Mouse (Mus musculus) G1E (cell line): Measurements from ENCODE around the gene Olfr1366. TPM values are rescaled to one million over a fixed set of nuclear protein-coding genes. Genes with fewer than 3 reads are reported as not detected.
A peak's percentile ranks its signal among the peaks of the same experiment; 100 is the strongest.
"Not testable (repeated sequence)": the region's sequence is repeated elsewhere in the genome, so short reads cannot be mapped to it uniquely, and the experiment has no call there.

ENCODE experiments used
- ATAC-seq: 2 replicates; pipeline ENCODE4 v1.8.0; 2016; ENCODE audit warnings: mild to moderate bottlenecking; ENCODE audit not compliant: insufficient number of reproducible peaks, poor library complexity, low FRiP score, severe bottlenecking; ENCODE audit errors: extremely low read depth
- DNase-seq: peaks from one replicate; pipeline ENCODE4 v3.0.0; 2012; ENCODE audit warnings: low spot score
- H3K27me3 ChIP-seq: 2 replicates; pipeline ENCODE4 v1.6.1; 2012; ENCODE audit warnings: mild to moderate bottlenecking, low read length, inconsistent platforms; ENCODE audit not compliant: insufficient read depth
- H3K36me3 ChIP-seq: replicated peaks from 2 replicates; pipeline ENCODE3; 2012; ENCODE audit warnings: mild to moderate bottlenecking, inconsistent platforms
- H3K4me1 ChIP-seq: 2 replicates; pipeline ENCODE4 v1.6.1; 2012; ENCODE audit warnings: low read depth, low read length, inconsistent platforms, mixed read lengths; ENCODE audit not compliant: insufficient read depth
- H3K4me3 ChIP-seq: 2 replicates; pipeline ENCODE4 v1.5.1; 2012; ENCODE audit warnings: low read depth, mild to moderate bottlenecking, inconsistent platforms, low read length, moderate library complexity, mixed read lengths
- H3K9me3 ChIP-seq: replicated peaks from 2 replicates; pipeline ENCODE4 v1.6.1; 2012; ENCODE audit warnings: inconsistent platforms
- CTCF ChIP-seq: IDR thresholded peaks from 2 replicates; pipeline ENCODE4 v1.5.1; 2012; ENCODE audit warnings: low read depth, low read length, inconsistent platforms, mixed read lengths
- GATA1 ChIP-seq: IDR thresholded peaks from 2 replicates; pipeline ENCODE4 v1.6.1; 2012; ENCODE audit warnings: borderline replicate concordance, low read length, inconsistent platforms, mixed read lengths
- GATA2 ChIP-seq: IDR thresholded peaks from 2 replicates; pipeline ENCODE4 v1.6.1; 2012; ENCODE audit warnings: low read depth, low read length, inconsistent platforms, borderline replicate concordance
- POLR2AphosphoS5 ChIP-seq: IDR thresholded peaks from 2 replicates; pipeline ENCODE4 v1.6.1; 2012; ENCODE audit warnings: low read depth, low read length, inconsistent platforms; ENCODE audit not compliant: insufficient replicate concordance
- TAL1 ChIP-seq: conservative IDR thresholded peaks from 2 replicates; pipeline ENCODE4 v1.6.1; 2012; ENCODE audit warnings: low read depth, low read length, inconsistent platforms, mixed read lengths
- polyA plus RNA-seq: library from polyadenylated mRNA; stranded (reverse); fragments of >175 nt; gene quantifications from 2 replicates; pipeline ENCODE4 v1.2.3, GENCODE M21; 2012
- total RNA-seq, 2 experiments: library from RNA; stranded (forward) in 1 of 2; stranded (reverse) in 1 of 2; fragments of 200-1000 nt in 1 of 2; fragments of >200 nt in 1 of 2; fragmentation: Nextera tagmentation in 1 of 2; gene quantifications; 2 replicates each; pipeline ENCODE4 v1.2.3; 2014 to 2017

Olfr1366 gene
- total and polyA plus RNA-seq, 3 experiments = 0.44 TPM; not detected in 2

DNA sequence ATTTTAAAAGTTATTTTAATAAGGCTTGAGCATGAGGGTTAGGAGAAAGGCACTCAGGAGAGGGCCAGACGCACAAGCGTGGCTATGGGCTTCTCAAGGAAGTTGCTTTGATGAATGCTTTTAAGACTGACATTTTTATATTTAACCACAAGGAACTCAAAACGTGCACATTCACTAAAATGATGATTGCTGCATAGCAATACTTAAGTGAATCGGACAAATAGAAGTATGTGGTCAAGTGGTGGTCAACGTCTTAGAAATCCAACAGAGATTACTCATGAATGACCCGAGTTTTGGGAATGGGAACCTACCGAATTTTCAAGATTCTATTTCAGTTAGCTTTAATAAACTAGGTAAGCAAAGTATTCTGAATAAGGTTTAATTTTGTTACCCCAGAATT is 12.5 kb downstream of the Olfr1366 start:
- ATAC-seq (no peak), DNase-seq (no peak)
- TF ChIP-seq TAL1 = no peak
- no peak for TF ChIP-seq GATA1
- TF ChIP-seq POLR2AphosphoS5 = no peak
- no peak for TF ChIP-seq CTCF
- no peak for TF ChIP-seq GATA2
- H3K4me3 ChIP-seq = peak overlapping the region; percentile 82
- peaks cover 13% of the 10 kb centered on the region for H3K4me1 ChIP-seq
- peaks cover 22% of the 10 kb centered on the region for H3K36me3 ChIP-seq
- no peaks in the 10 kb centered on the region for H3K9me3 ChIP-seq
- no peaks in the 10 kb centered on the region for H3K27me3 ChIP-seq

DNA sequence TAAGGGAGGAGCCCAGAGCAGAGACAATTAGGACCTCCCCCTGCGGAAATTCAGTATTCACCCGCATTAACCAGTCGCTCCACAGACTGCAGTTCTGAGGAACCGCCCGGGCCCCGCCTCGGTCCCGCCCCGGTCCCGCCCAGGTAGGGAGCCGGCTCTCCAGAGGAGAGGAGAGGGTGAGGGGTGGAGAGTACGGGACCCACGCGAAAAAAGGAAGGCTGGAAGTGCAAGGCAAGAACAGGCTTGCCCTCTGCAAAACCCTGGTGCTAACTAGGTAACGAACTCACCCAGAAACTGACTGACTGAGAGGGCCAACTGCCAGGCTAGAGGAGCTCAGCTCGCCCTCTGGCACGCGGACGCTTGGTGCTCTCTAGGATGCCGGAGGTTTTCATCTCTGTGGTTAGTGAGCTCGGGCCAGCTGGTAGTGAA is 36.4 kb downstream of the Olfr1366 start:
- H3K27me3 ChIP-seq = no peaks in the 10 kb centered on the region
- ATAC-seq (peak; percentile 96), DNase-seq (peak; percentile 86)
- H3K36me3 ChIP-seq = no peaks in the 10 kb centered on the region
- peak overlapping the region; percentile 76 for H3K4me3 ChIP-seq
- peaks cover 4% of the 10 kb centered on the region for H3K4me1 ChIP-seq
- TF ChIP-seq GATA1 (no peak), POLR2AphosphoS5 (no peak), CTCF (no peak), TAL1 (no peak), GATA2 (no peak)
- no peaks in the 10 kb centered on the region for H3K9me3 ChIP-seq

DNA sequence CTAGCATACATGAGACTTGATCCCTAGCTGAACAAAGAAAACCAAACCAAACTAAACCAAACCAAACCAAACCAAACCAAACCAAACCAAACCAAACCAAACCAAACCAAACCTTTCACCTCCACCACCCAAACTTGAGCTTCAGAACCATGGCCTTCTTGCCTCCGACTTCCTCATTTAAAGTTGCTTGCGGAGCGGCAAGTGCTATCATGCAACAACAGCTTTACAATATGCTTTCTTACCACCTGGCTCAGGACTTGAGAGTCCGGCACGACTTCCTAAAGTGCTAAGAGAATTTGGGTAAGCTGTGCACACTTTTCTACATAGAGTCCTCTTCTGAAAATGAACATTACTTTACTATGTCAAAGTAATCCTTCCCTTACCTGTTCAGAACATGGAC is 40.3 kb downstream of the Olfr1366 start:
- no peak overlapping the region for H3K4me3 ChIP-seq
- H3K9me3 ChIP-seq = no peaks in the 10 kb centered on the region
- no peaks in the 10 kb centered on the region for H3K36me3 ChIP-seq
- H3K4me1 ChIP-seq = peaks cover 4% of the 10 kb centered on the region
- TF ChIP-seq GATA1 (no peak), TAL1 (no peak), POLR2AphosphoS5 (no peak), CTCF (no peak)
- ATAC-seq = no peak
- peaks cover 4% of the 10 kb centered on the region for H3K27me3 ChIP-seq
- no peak for DNase-seq

DNA sequence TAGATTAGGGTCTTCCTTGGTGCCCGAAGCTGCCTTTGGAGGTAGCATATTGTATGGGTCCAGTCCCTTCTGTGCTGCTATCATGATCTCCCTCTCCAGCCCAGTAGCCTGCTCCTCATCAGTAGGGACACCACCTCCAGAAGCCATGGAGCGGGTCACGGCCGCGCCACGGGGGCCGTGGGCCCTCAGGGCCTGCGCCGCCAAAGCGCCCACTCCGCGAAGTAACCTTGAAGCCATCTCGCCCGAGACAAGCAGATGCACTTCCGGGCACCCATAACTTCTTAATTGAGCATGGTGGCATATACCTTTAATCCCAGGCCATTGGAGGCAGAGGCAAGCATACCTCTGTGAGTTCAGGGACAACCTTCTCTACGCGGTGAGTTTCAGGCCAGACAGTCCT is 41.4 kb downstream of the Olfr1366 start, which contains the start of gene Gm11273:
Gene Gm11273, minus strand, starts transcription at position 237 of the 400 bp plus-strand sequence.
- not testable (repeated sequence) for H3K4me3 ChIP-seq, ATAC-seq, DNase-seq, H3K27me3 ChIP-seq, H3K36me3 ChIP-seq, H3K9me3 ChIP-seq, H3K4me1 ChIP-seq

DNA sequence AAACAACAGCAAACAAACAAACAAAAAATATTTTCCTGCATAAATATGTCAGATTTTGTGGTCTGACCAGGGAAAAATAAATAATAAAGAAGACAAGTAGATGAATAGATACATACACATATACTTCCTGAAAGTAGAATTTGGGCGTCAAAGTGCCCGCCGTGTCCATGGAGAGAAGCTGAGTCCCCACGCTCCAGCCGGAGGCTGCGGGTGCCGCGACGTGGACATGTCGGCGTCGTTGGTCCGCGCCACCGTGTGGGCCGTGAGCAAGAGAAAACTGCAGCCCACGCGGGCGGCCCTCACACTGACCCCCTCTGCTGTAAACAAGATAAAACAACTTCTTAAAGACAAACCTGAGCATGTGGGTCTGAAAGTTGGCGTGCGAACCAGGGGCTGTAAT is 47.5 kb downstream of the Olfr1366 start, which contains the start of gene AK157302:
Gene AK157302, plus strand, starts transcription at position 144 of the 400 bp plus-strand sequence.
- Histone ChIP-seq H3K36me3 (no peaks in the 10 kb centered on the region), H3K4me1 (no peaks in the 10 kb centered on the region), H3K4me3 (no peak within 1 kb of the TSS), H3K27me3 (peaks cover 6% of the 10 kb centered on the region), H3K9me3 (no peaks in the 10 kb centered on the region)
- DNase-seq = no peak
- no peak for ATAC-seq
- no peak for TF ChIP-seq TAL1

DNA sequence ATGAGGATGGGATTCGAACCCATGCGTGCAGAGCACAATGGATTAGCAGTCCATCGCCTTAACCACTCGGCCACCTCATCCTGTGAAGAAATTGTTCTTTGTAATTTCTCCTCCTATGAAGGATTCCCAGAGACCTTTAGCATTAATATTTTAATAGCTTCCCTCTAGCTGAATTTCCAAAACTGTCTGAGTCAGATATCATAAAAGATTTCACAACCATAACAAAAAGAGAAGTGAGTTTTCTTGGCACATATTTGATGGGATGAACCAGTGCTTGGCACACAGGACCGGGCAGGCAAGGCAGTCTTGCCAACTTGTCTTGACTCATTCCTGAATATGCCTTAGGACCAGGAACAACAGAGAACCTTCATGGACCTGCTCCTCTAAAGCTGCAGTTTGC is 49.8 kb downstream of the Olfr1366 start:
- no peak for DNase-seq
- no peak overlapping the region for H3K4me3 ChIP-seq
- H3K9me3 ChIP-seq = no peaks in the 10 kb centered on the region
- H3K36me3 ChIP-seq = no peaks in the 10 kb centered on the region
- no peaks in the 10 kb centered on the region for H3K4me1 ChIP-seq
- no peak for TF ChIP-seq TAL1
- H3K27me3 ChIP-seq = peaks cover 2% of the 10 kb centered on the region; the same call in 1 of the 2 replicates
- ATAC-seq = no peak

DNA sequence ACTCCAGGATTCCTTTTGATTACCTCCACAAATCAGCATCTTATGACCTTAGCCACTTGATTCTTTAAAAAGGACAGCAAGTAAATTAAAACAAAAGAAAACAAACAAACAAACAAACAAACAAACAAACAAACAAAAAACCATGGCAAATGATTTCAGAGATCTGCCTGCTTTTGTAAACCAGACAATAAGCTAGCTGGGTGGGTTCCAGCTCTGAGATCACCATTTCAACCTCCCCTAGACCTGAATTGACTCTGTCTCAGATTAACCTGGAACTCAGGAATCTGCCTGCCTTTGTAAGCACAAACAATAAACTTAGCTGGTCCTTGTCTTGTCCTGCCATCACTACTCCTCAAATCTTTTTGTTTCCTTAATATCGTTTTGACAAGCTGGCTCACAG is 55.7 kb downstream of the Olfr1366 start:
- H3K36me3 ChIP-seq = no peaks in the 10 kb centered on the region
- ATAC-seq (no peak), DNase-seq (no peak)
- TF ChIP-seq CTCF (no peak), GATA2 (no peak), GATA1 (no peak), TAL1 (no peak), POLR2AphosphoS5 (no peak)
- 0 out of 2 replicates have a peak, but pooled peaks cover 2% of the 10 kb centered on the region for H3K9me3 ChIP-seq
- no peaks in the 10 kb centered on the region for H3K4me1 ChIP-seq
- peaks cover 11% of the 10 kb centered on the region for H3K27me3 ChIP-seq
- H3K4me3 ChIP-seq = no peak overlapping the region

Other genes with a start within 250 kb of the Olfr1366 start
Only the 20 nearest of the 31 such genes appear.
- gene Zkscan3, start 140.1 kb downstream of the Olfr1366 start, total RNA-seq (2014; fragmentation: Nextera tagmentation) = 60.6 and 78.1 TPM in 2 replicates
- gene Zkscan3, start 140.1 kb downstream of the Olfr1366 start, total RNA-seq (2017) = 59.0 and 59.3 TPM in 2 replicates
- 4.6 and 5.5 TPM in 2 replicates for gene Zkscan3, start 140.1 kb downstream of the Olfr1366 start, polyA plus RNA-seq
- gene Pgbd1, start 101.8 kb downstream of the Olfr1366 start, total RNA-seq (2014; fragmentation: Nextera tagmentation) = 5.9 and 6.8 TPM in 2 replicates
- gene Pgbd1, start 101.8 kb downstream of the Olfr1366 start, total RNA-seq (2017) = 3.9 and 4.9 TPM in 2 replicates
- 0.21 and 0.22 TPM in 2 replicates for gene Pgbd1, start 101.8 kb downstream of the Olfr1366 start, polyA plus RNA-seq
- 43.0 and 43.6 TPM in 2 replicates for gene Zscan26, start 89.1 kb downstream of the Olfr1366 start, total RNA-seq (2014; fragmentation: Nextera tagmentation)
- 34.7 TPM in 2 replicates for gene Zscan26, start 89.1 kb downstream of the Olfr1366 start, total RNA-seq (2017)
- 3.2 and 3.4 TPM in 2 replicates for gene Zscan26, start 89.1 kb downstream of the Olfr1366 start, polyA plus RNA-seq
- 2.2 TPM in 1 of 2 replicates, not detected in the other for gene Nkapl, start 74.3 kb downstream of the Olfr1366 start, total RNA-seq (2014; fragmentation: Nextera tagmentation)
- gene Nkapl, start 74.3 kb downstream of the Olfr1366 start, total RNA-seq (2017) = 0.66 and 1.1 TPM in 2 replicates
- gene Nkapl, start 74.3 kb downstream of the Olfr1366 start, polyA plus RNA-seq = 0.53 and 0.54 TPM in 2 replicates
- not detected in 2 replicates for gene Zkscan4, start 63.9 kb downstream of the Olfr1366 start, total RNA-seq (2014; fragmentation: Nextera tagmentation)
- gene Zkscan4, start 63.9 kb downstream of the Olfr1366 start, total RNA-seq (2017) = 0.05 and 0.12 TPM in 2 replicates
- not detected in 2 replicates for gene Zkscan4, start 63.9 kb downstream of the Olfr1366 start, polyA plus RNA-seq
- gene Gm10065, start 63.4 kb downstream of the Olfr1366 start, total RNA-seq (2014; fragmentation: Nextera tagmentation) = not detected in 2 replicates
- 0.64 and 0.93 TPM in 2 replicates for gene Gm10065, start 63.4 kb downstream of the Olfr1366 start, total RNA-seq (2017)
- not detected in 2 replicates for gene Gm10065, start 63.4 kb downstream of the Olfr1366 start, polyA plus RNA-seq
- 1.1 and 1.7 TPM in 2 replicates for gene AK157302, start 47.6 kb downstream of the Olfr1366 start, total RNA-seq (2014; fragmentation: Nextera tagmentation)
- 0.22 and 0.58 TPM in 2 replicates for gene AK157302, start 47.6 kb downstream of the Olfr1366 start, total RNA-seq (2017)
- 0.07 TPM in 1 of 2 replicates, not detected in the other for gene AK157302, start 47.6 kb downstream of the Olfr1366 start, polyA plus RNA-seq
- gene Gm11273, start 41.4 kb downstream of the Olfr1366 start, total RNA-seq (2014; fragmentation: Nextera tagmentation) = 5.1 and 9.0 TPM in 2 replicates
- gene Gm11273, start 41.4 kb downstream of the Olfr1366 start, total RNA-seq (2017) = 9.9 and 11.6 TPM in 2 replicates
- 38.3 and 48.1 TPM in 2 replicates for gene Gm11273, start 41.4 kb downstream of the Olfr1366 start, polyA plus RNA-seq
- gene Zkscan8, start 11.7 kb downstream of the Olfr1366 start, total RNA-seq (2014; fragmentation: Nextera tagmentation) = 36.9 and 42.1 TPM in 2 replicates
- 14.2 and 15.7 TPM in 2 replicates for gene Zkscan8, start 11.7 kb downstream of the Olfr1366 start, total RNA-seq (2017)
- 4.3 and 5.8 TPM in 2 replicates for gene Zkscan8, start 11.7 kb downstream of the Olfr1366 start, polyA plus RNA-seq
- not detected in 2 replicates for gene Olfr1535, start 17.1 kb upstream of the Olfr1366 start, total RNA-seq (2014; fragmentation: Nextera tagmentation)
- gene Olfr1535, start 17.1 kb upstream of the Olfr1366 start, total RNA-seq (2017) = 0.06 and 0.11 TPM in 2 replicates
- gene Olfr1535, start 17.1 kb upstream of the Olfr1366 start, polyA plus RNA-seq = not detected in 2 replicates
- not detected in 2 replicates for gene Olfr1364, start 39.0 kb upstream of the Olfr1366 start, total RNA-seq (2014; fragmentation: Nextera tagmentation)
- gene Olfr1364, start 39.0 kb upstream of the Olfr1366 start, total RNA-seq (2017) = 0.17 and 0.27 TPM in 2 replicates
- gene Olfr1364, start 39.0 kb upstream of the Olfr1366 start, polyA plus RNA-seq = not detected in 2 replicates
- not detected in 2 replicates for gene Olfr1362, start 71.2 kb upstream of the Olfr1366 start, total RNA-seq (2014; fragmentation: Nextera tagmentation)
- 0.06 TPM in 1 of 2 replicates, not detected in the other for gene Olfr1362, start 71.2 kb upstream of the Olfr1366 start, total RNA-seq (2017)
- gene Olfr1362, start 71.2 kb upstream of the Olfr1366 start, polyA plus RNA-seq = not detected in 2 replicates
- not detected in 2 replicates for gene Olfr11, start 99.7 kb upstream of the Olfr1366 start, total RNA-seq (2014; fragmentation: Nextera tagmentation)
- gene Olfr11, start 99.7 kb upstream of the Olfr1366 start, total RNA-seq (2017) = 0.05 TPM in 1 of 2 replicates, not detected in the other
- not detected in 2 replicates for gene Olfr11, start 99.7 kb upstream of the Olfr1366 start, polyA plus RNA-seq
- gene Olfr1361, start 120.6 kb upstream of the Olfr1366 start, total RNA-seq (2014; fragmentation: Nextera tagmentation) = not detected in 2 replicates
- 0.05 and 0.17 TPM in 2 replicates for gene Olfr1361, start 120.6 kb upstream of the Olfr1366 start, total RNA-seq (2017)
- gene Olfr1361, start 120.6 kb upstream of the Olfr1366 start, polyA plus RNA-seq = not detected in 2 replicates
- not detected in 2 replicates for gene Olfr1360, start 134.6 kb upstream of the Olfr1366 start, total RNA-seq (2014; fragmentation: Nextera tagmentation)
- not detected in 2 replicates for gene Olfr1360, start 134.6 kb upstream of the Olfr1366 start, total RNA-seq (2017)
- gene Olfr1360, start 134.6 kb upstream of the Olfr1366 start, polyA plus RNA-seq = not detected in 2 replicates
- not detected in 2 replicates for gene Olfr1359, start 155.3 kb upstream of the Olfr1366 start, total RNA-seq (2014; fragmentation: Nextera tagmentation)
- 0.12 and 0.22 TPM in 2 replicates for gene Olfr1359, start 155.3 kb upstream of the Olfr1366 start, total RNA-seq (2017)
- gene Olfr1359, start 155.3 kb upstream of the Olfr1366 start, polyA plus RNA-seq = not detected in 2 replicates
- 900 and 963 TPM in 2 replicates for gene Hist1h2bl, start 173.3 kb upstream of the Olfr1366 start, total RNA-seq (2014; fragmentation: Nextera tagmentation)
- gene Hist1h2bl, start 173.3 kb upstream of the Olfr1366 start, total RNA-seq (2017) = 1,351 and 1,816 TPM in 2 replicates
- 2.1 and 8.3 TPM in 2 replicates for gene Hist1h2bl, start 173.3 kb upstream of the Olfr1366 start, polyA plus RNA-seq
- gene Hist1h2ai, start 173.6 kb upstream of the Olfr1366 start, total RNA-seq (2014; fragmentation: Nextera tagmentation) = 968 and 989 TPM in 2 replicates
- gene Hist1h2ai, start 173.6 kb upstream of the Olfr1366 start, total RNA-seq (2017) = 2,644 and 2,651 TPM in 2 replicates
- 2,561 and 4,652 TPM in 2 replicates for gene Hist1h2ai, start 173.6 kb upstream of the Olfr1366 start, polyA plus RNA-seq
- 178 and 383 TPM in 2 replicates for gene Hist1h3h, start 174.9 kb upstream of the Olfr1366 start, total RNA-seq (2014; fragmentation: Nextera tagmentation)
- gene Hist1h3h, start 174.9 kb upstream of the Olfr1366 start, total RNA-seq (2017) = 634 and 1,163 TPM in 2 replicates
- 29.3 and 131 TPM in 2 replicates for gene Hist1h3h, start 174.9 kb upstream of the Olfr1366 start, polyA plus RNA-seq
- 170 and 209 TPM in 2 replicates for gene Hist1h2bm, start 179.2 kb upstream of the Olfr1366 start, total RNA-seq (2014; fragmentation: Nextera tagmentation)
- gene Hist1h2bm, start 179.2 kb upstream of the Olfr1366 start, total RNA-seq (2017) = 309 and 556 TPM in 2 replicates
- 1.2 and 3.4 TPM in 2 replicates for gene Hist1h2bm, start 179.2 kb upstream of the Olfr1366 start, polyA plus RNA-seq